Mouse (Mus musculus) lung, postnatal 36 days (tissue): Measurements from ENCODE around the gene Zdhhc19.

Experiments
- DNase-seq: peaks from one replicate; pipeline ENCODE4 v3.0.0; 2022; ENCODE audit warnings: mixed read lengths

The Zdhhc19 gene

DNA sequence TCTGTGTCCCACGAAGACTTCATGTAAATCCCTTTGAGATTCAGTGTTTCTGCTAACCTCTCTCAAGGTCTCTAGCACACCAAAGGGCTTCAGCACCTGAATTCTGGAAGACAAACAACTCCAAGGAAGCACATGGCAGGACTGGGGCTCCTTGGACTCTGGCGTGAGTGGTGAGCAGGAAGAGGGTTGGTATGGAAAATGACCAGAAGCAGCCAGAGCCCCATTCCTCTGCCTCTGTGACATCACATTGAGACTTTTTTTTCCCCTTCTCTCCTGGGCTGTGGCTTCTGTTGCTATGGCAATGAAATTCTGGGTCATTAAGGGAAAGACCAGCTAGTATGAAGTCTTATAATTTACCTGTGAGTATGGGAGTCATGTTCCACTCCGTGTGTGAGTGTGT is at the start of gene Zdhhc19:
Gene Zdhhc19, plus strand, starts transcription at position 301 of the 400 bp plus-strand sequence.
- DNase-seq, result no peak

- no peak for DNase-seq
Measured at GRCm38 (mm10) chr16:32446563-32447138, 49.4 kb upstream of the Zdhhc19 start.

GRCm38 (mm10) chr16:32449665-32450064 is 46.4 kb upstream of the Zdhhc19 start:
- peak; percentile 45 for DNase-seq

DNA sequence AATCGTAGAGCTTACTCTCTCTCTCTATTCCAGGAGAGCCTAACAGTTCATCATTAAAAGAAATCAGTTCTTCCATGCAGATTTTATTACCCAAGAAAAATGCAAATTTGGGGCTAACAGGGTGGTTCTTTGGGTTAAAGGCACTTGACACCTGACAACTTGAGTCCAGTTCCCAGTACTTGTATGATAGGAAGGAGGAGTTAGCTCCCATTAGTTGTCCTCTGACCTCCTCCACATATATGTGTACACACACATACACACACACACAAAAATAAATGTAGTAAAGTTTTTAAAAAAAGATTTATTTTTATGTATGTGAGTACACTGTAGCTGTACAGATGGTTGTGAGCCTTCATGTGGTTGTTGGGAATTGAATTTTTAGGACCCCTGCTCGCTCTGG is 45.9 kb upstream of the Zdhhc19 start:
- no peak for DNase-seq

GRCm38 (mm10) chr16:32453102-32453501 is 43.0 kb upstream of the Zdhhc19 start:
- DNase-seq, result no peak

DNA sequence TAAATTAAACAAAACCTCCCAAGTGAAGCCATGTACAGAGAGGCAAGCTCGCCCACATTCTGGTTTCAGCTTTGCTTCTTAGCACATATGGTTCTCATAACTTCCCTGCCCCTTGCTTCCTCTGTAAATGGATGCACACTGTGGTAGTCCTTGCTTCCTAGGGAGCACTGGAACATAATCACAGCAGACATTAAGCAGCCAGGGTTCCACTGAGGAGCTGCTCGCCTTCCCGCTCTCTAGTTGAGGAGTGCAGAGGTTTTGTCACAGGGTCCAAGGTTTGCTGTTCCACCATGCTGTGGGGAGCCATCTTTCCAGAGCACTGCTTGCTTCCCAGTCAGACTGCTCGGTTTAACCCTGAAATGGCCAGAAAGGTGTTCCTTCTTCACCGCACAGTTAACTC is 41.4 kb upstream of the Zdhhc19 start:
- DNase-seq, result no peak

GRCm38 (mm10) chr16:32456086-32456485 is 40.0 kb upstream of the Zdhhc19 start:
- DNase-seq, result no peak

DNA sequence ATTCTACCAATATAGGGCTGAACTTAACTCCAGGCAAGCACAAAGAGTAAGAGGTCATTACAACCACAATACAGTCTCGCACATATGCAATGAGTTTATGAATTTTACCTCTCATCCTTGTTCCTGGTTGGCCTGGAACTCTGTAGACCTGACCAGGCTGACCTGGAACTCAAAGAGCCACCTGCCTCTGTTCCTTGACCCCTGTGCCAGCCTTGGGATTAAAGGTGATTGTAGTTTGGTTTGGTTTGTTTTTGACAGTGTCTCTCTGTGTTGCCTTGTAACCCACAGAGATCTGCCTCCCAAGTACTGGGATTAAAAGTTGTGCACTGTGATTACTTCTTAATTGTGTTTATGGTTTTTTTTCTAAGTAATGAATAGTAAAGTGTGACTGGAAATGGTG is 39.3 kb upstream of the Zdhhc19 start:
- no peak for DNase-seq

- peak; percentile 92 for DNase-seq
Measured at GRCm38 (mm10) chr16:32457589-32458386, 38.3 kb upstream of the Zdhhc19 start.

- peak; percentile 20 for DNase-seq
Measured at GRCm38 (mm10) chr16:32460518-32460917, 35.5 kb upstream of the Zdhhc19 start.

DNA sequence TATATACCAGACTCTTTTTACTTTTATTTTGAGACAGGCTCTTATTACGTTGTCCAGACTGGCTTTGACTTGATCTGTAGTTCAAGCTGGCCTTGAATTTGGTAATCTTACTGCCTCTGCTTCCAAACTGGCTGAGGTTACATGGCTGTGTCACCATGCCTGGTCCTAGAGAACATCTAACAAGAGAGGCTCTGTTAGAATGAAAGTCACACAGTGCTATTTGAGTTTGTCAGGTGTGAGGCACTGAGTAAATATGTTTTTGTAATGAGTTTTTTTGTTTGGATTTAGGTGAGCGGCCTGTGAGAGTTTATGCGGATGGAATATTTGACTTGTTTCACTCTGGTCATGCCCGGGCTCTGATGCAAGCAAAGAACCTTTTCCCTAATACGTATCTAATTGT is 34.4 kb upstream of the Zdhhc19 start:
- no peak for DNase-seq

DNA sequence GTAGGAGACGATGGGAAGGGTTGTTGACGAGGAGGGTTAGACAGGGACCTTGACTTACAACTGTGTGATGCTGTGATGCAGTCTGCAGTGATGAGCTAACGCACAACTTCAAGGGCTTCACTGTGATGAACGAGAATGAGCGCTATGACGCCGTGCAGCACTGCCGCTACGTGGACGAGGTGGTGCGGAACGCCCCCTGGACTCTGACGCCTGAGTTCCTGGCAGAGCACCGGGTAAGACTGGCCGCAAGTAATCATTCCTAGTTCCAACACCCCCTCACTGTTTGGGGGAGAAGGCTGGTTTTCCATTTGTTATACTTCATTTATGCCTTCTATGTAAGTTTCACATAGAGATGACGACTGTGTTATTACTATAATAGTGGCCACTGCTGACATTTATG is 33.1 kb upstream of the Zdhhc19 start:
- DNase-seq, result no peak

GRCm38 (mm10) chr16:32463426-32463825 is 32.6 kb upstream of the Zdhhc19 start:
- no peak for DNase-seq

DNA sequence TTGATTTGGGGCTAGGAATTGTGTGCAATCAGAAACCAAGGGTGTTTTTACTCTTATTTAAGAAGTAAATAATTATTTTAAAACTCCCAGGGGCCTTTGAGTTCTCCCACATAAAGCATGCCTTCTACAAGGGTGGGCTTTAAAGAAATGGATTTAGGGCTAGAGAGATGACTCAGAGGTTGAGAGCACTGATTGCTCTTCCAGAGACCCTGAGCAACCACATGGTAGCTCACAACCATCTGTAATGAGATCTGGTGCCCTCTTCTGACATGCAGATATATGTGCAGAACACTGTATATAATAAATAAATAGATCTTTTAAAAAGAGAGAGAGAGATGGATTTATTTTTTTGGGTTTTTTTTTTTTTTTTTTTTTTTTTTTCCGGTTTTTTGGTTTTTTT is 31.2 kb upstream of the Zdhhc19 start:
- no peak for DNase-seq

- no peak for DNase-seq
Measured at GRCm38 (mm10) chr16:32468488-32468887, 27.6 kb upstream of the Zdhhc19 start.

DNA sequence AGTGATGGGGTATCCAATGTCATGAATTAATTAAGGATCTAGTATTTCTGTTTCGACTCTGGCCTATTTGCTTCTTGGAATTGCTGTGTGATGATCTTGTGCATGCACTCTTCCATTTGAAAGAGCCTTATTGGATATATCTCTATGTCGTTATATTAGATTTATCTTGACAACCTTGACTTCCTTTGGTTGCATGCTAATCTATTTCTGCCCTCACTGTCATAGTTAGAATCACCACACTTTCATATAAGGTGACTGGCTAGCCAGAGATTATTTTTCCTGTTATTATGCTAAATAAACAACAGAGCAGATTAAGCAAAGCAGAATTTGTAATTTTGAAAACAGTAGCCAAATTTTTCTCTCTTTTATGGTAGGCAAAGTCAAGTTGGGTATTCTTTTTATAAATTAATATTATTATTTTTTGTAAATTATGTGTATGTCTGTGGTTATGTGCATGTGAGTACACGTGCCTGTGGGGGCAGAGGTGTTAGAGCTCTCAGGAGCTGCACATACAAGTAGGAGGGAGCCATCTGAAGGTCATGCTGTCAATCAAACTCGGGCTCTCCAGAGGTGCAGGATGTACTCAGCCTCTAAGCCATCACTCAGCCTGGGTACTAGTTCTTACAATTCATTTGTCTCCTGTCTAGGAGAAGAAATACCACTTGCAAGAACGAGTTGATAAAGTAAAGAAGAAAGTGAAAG is 26.5 kb upstream of the Zdhhc19 start:
- DNase-seq, result no peak

DNA sequence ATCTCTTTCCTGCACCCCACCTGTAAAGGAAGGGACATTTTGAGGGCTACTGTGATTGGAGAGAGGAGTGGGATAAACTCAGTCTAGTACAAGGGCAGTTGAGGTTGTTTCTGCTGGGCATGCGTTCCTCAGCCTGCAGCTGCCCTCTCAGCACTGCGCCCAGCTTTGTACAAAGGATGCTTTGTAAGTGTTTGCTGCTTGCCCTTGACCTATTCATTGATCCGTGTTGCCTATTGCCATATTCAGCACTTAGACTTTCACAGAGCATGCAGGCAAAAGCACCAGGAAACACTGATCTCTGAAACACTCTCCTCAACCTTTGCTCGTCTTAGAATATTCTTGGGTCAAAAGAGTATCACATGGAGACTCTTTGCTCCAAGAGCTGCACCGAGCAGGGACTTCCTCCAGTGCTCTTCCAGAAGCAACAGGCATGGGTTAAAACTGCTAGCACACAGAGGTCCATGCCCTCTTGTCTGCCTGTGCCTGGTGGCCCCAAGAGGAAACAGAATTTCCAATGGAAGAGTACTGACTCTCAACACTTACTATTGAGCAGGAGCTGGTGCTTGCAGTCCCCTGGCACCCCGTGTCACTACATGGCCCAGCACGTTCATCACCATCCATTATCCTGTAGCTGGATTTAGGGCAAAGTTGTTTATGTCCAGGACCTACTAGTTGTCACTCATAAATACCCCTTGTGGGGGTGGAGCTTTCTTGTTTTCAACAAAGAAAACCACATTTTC is 23.6 kb upstream of the Zdhhc19 start:
- no peak for DNase-seq

DNA sequence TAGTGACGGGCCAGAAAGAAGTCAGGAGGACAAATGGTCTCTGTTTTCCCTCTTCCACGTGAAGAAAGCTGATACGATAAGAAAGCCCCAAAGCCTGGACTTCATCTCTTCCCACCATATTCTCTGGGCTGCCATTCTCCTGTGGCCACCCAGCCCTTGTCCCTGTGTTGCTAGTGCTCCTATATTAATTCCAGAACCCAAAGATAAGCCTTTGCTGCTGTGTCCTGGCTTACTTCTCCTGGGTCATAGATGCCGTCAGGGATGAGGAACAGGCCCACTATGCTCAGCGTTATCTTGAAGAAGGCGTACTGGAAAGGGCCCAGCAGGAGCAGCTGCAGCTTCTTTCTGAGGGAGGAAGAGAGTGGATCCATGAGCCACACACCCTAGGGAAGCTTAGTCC is 18.8 kb upstream of the Zdhhc19 start:
- DNase-seq, result no peak

DNA sequence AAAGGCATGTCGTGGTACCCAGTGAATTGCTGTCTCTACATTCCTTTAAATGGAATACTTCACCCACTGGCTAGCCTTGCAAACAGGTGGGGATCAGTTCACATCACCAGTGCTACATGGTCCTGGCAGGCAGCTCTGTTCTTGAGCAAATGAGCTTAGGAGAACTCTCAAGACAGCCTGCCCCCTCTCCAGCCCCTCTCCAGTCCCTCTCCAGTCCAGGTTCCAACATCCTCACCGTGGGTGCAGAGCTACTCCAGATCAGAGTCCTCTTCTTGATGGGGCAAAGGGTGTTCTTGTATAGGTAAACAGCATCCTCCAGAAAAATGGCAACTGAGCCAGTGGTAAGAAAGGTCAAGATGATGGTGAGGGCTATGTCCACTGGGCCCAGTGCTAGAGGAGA is 16.6 kb upstream of the Zdhhc19 start:
- DNase-seq, result peak; percentile 54

GRCm38 (mm10) chr16:32484431-32484871 is 11.6 kb upstream of the Zdhhc19 start:
- DNase-seq, result no peak

DNA sequence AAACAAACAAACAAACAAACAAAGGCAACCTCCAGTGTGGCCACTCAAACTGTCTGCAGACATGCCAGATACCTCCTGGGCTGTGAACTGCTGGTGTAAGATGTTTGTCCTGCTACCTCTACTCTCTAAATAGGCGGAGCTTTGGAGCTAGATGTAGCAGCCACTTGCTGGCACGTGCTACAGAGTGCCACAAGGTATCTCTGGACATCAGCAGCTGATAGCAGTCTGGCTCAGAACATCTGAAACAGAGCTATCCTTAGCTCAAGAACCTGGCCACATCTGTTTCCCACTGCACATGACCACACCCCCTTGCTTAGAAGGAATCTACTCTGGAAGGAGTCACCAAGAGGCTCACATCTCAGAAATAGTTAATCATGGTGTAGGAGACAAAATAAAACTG is 10.9 kb upstream of the Zdhhc19 start:
- no peak for DNase-seq

- DNase-seq, result no peak
Measured at GRCm38 (mm10) chr16:32486046-32486445, 10.0 kb upstream of the Zdhhc19 start.
